Mouse (Mus musculus) leukemia stem cell, adult 10-12 weeks (primary cell): ENCODE data around the gene Rgs4. TPM values are rescaled to one million over a fixed set of nuclear protein-coding genes. Genes with fewer than 3 reads are reported as not detected.

Experiments
- polyA plus RNA-seq: library from polyadenylated mRNA; stranded (reverse); fragments of >175 nt; gene quantifications from 2 replicates; pipeline ENCODE4 v1.2.3, GENCODE M21; 2012; ENCODE audit warnings: low replicate concordance

Gene Rgs4
- polyA plus RNA-seq, result 0.08 TPM in 1 of 2 replicates, not detected in the other

GRCm38 (mm10) chr1:169747473-169747872 lies at the start of gene Rgs4:
Gene Rgs4 (minus strand): TSS chr1:169747642.

Other genes starting within 250 kb of the Rgs4 start
- 0.89 and 2.3 TPM in 2 replicates for gene Nuf2, start 216.2 kb downstream of the Rgs4 start, polyA plus RNA-seq
- 0.07 TPM in 1 of 2 replicates, not detected in the other for gene Rgs5, start 92.1 kb downstream of the Rgs4 start, polyA plus RNA-seq
- not detected in 2 replicates for gene Ccdc190, start 181.0 kb upstream of the Rgs4 start, polyA plus RNA-seq
- gene Hsd17b7, start 221.6 kb upstream of the Rgs4 start, polyA plus RNA-seq, result 0.80 and 1.1 TPM in 2 replicates